8 mouse cellular contexts compared by ENCODE assay signal in the genomic region with DNA sequence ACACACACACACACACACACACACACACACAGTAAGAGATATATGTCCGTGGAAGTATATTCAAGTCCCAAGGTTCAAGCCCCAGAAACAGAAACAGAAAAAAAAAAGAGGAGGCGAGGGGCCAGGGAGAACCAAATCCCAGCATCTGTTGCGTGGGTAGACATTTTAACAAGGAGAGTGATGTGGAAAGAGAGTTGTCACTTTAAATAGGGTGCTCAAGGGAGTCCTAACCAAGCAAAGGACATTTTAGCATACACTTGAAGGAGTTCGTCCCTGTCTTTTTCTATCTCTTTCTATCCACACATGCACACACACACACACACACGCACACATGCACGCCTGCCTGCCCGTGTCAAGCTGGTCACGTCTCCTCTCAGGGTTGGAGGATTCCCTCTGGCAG.
"Had no signal": no experiment of that assay in that cellular context is flagged by ENCODE, and none has a peak within 500 bp of the region (broad histone marks: within the 10 kb centered on the region; RNA-seq: fewer than 3 reads in every experiment).

No protein-coding gene starts in this region.

- DNase-seq: kidney, adult 2 months; kidney, postnatal 14 days; layer of hippocampus, postnatal 36 days; lung, adult 2 months; lung, postnatal 4 days; midbrain, embryonic 14.5 days; right cerebral cortex, postnatal 14 days; thymus, postnatal 4 days had no signal
